Mouse (Mus musculus): ENCODE data around the gene Fdxr. TPM values are rescaled to one million over a fixed set of nuclear protein-coding genes. Genes with fewer than 3 reads are reported as not detected.

Gene Fdxr
- polyA plus RNA-seq, 1 experiment: 12.2 TPM

DNA sequence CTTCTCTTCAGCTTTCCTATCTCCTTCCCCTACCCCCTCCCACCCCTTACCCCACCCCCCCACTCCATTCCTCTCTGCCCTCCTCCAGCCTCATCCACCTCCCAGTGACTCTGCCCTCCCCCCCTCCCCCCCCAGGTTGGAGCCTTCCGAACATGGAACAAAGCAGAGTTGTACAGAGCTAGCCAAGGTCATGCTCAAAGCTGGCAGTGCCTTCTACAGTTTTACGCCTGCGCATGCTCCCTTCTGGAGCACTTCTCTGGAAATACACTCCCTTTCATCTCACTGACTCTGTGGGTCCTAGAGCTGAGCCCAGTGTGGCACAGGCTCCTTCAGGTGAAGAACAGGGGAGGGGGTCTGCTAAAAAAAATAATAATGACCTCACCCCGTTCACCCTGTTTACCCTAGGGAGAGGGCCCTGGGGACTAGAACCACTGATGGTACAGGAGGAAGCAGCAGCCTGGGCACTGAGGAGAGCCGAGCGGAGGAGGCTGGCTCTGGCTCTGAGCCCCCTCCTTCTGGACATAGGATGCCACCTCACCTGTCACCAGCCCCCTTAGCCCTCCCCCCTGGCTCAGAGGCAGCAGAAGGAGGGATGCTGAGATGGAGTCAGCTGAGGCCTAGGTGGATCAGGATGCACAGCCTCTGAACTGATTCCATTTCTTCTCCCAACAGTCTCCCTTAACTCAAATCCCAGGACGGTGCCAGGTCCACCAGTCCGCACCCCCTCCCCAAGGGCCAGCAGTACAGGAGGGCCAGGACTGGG, 6.1 kb upstream of the Fdxr start:
- TF ChIP-seq CTCF (IDR thresholded peaks at IDR 0.05; ENCODE audit: extremely low read depth, insufficient read length, insufficient replicate concordance, low read depth, low read length): no peak
- no peak for TF ChIP-seq POLR2A (IDR thresholded peaks at IDR 0.05; ENCODE audit: low read depth, low read length)
- no peaks in the 10 kb centered on the region for H3K36me3 ChIP-seq (ENCODE audit: control insufficient read depth, insufficient read depth, low read length)
- 0 out of 2 replicates have a peak, but pooled peaks cover 3% of the 10 kb centered on the region for H3K4me1 ChIP-seq (ENCODE audit: control insufficient read depth, insufficient read depth, insufficient read length, low read length)
- H3K27ac ChIP-seq (ENCODE audit: insufficient read depth, low read depth, low read length): no peak overlapping the region
- WGBS: 81% methylated on average over 8 of the region's 8 CpGs
- no peaks in the 10 kb centered on the region for H3K27me3 ChIP-seq (ENCODE audit: control insufficient read depth, insufficient read depth, low read length)
- H3K4me3 ChIP-seq (ENCODE audit: low read depth, low read length): no peak overlapping the region

GRCm38 (mm10) chr11:115282295-115282694, 5.4 kb upstream of the Fdxr start:
- Histone ChIP-seq H3K4me1 (ENCODE audit: control insufficient read depth, insufficient read depth, insufficient read length, low read length) (0 out of 2 replicates have a peak, but pooled peaks cover 3% of the 10 kb centered on the region), H3K36me3 (ENCODE audit: control insufficient read depth, insufficient read depth, low read length) (no peaks in the 10 kb centered on the region), H3K27ac (ENCODE audit: insufficient read depth, low read depth, low read length) (no peak overlapping the region), H3K4me3 (ENCODE audit: low read depth, low read length) (no peak overlapping the region), H3K27me3 (ENCODE audit: control insufficient read depth, insufficient read depth, low read length) (no peaks in the 10 kb centered on the region)
- TF ChIP-seq POLR2A (IDR thresholded peaks at IDR 0.05; ENCODE audit: low read depth, low read length) (no peak), CTCF (IDR thresholded peaks at IDR 0.05; ENCODE audit: extremely low read depth, insufficient read length, insufficient replicate concordance, low read depth, low read length) (no peak)
- 79% methylated on average over 8 of the region's 8 CpGs for WGBS

DNA sequence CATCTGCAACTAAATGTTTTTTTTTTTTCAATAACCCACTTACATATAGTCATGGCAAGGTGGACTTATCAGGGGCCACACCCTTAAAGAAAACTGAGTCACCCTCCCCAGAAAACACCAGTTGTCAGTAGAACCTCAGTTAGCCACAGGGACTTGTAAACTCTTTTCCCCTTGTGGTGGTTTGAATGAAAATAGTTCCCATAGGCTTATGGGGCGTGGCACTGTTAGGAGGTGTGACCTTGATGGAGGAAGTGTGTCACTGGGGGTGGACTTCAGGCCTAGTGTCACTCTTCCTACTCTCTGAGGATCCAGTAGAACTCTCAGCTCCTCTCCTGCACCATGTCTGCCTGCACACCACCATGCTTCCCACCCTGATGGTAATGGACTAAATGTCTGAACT, 2.9 kb upstream of the Fdxr start:
- H3K4me3 ChIP-seq (ENCODE audit: low read depth, low read length): no peak overlapping the region
- H3K27ac ChIP-seq (ENCODE audit: insufficient read depth, low read depth, low read length): no peak overlapping the region
- H3K27me3 ChIP-seq (ENCODE audit: control insufficient read depth, insufficient read depth, low read length): no peaks in the 10 kb centered on the region
- no peaks in the 10 kb centered on the region for H3K36me3 ChIP-seq (ENCODE audit: control insufficient read depth, insufficient read depth, low read length)
- WGBS: 77% methylated on average over 1 of the region's 1 CpGs
- TF ChIP-seq CTCF (IDR thresholded peaks at IDR 0.05; ENCODE audit: extremely low read depth, insufficient read length, insufficient replicate concordance, low read depth, low read length): no peak
- TF ChIP-seq POLR2A (IDR thresholded peaks at IDR 0.05; ENCODE audit: low read depth, low read length): no peak
- peaks cover 7% of the 10 kb centered on the region; the same call in 1 of the 2 replicates for H3K4me1 ChIP-seq (ENCODE audit: control insufficient read depth, insufficient read depth, insufficient read length, low read length)

GRCm38 (mm10) chr11:115278176-115278575, 1.3 kb upstream of the Fdxr start:
- Histone ChIP-seq H3K27ac (ENCODE audit: insufficient read depth, low read depth, low read length) (no peak overlapping the region), H3K4me3 (ENCODE audit: low read depth, low read length) (no peak overlapping the region), H3K27me3 (ENCODE audit: control insufficient read depth, insufficient read depth, low read length) (no peaks in the 10 kb centered on the region), H3K4me1 (ENCODE audit: control insufficient read depth, insufficient read depth, insufficient read length, low read length) (peaks cover 7% of the 10 kb centered on the region; the same call in 1 of the 2 replicates), H3K36me3 (ENCODE audit: control insufficient read depth, insufficient read depth, low read length) (no peaks in the 10 kb centered on the region)
- TF ChIP-seq CTCF (IDR thresholded peaks at IDR 0.05; ENCODE audit: extremely low read depth, insufficient read length, insufficient replicate concordance, low read depth, low read length) (no peak), POLR2A (IDR thresholded peaks at IDR 0.05; ENCODE audit: low read depth, low read length) (no peak)
- whole genome bisulfite sequencing: 59% methylated on average over 6 of the region's 6 CpGs

DNA sequence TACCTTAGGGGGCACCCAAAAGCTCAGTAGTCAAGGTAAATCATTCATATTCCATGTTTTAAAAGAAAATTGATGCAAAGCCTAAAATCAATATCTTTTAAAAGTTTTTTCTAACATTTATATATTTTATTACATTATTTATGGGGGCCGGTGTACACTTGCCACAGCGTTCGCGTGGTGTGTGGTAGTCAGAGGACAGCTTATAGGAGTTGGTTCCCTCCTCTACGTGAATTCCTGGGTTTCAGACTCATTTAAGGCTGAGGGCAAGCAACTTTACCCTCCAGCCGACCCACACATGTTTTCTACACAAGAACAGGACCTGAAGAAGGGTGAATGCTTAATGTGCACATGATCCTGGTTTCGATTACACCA, 740 bp upstream of the Fdxr start:
- 11% methylated on average over 7 of the region's 7 CpGs for WGBS
- H3K27ac ChIP-seq (ENCODE audit: insufficient read depth, low read depth, low read length): peak overlapping the region; percentile 97
- TF ChIP-seq CTCF (IDR thresholded peaks at IDR 0.05; ENCODE audit: extremely low read depth, insufficient read length, insufficient replicate concordance, low read depth, low read length): no peak
- TF ChIP-seq POLR2A (IDR thresholded peaks at IDR 0.05; ENCODE audit: low read depth, low read length): no peak

GRCm38 (mm10) chr11:115275954-115276353, 896 bp downstream of the Fdxr start:
- H3K27ac ChIP-seq (ENCODE audit: insufficient read depth, low read depth, low read length): no peak overlapping the region
- H3K4me3 ChIP-seq (ENCODE audit: low read depth, low read length): no peak overlapping the region
- H3K27me3 ChIP-seq (ENCODE audit: control insufficient read depth, insufficient read depth, low read length): no peaks in the 10 kb centered on the region
- WGBS: 64% methylated on average over 3 of the region's 3 CpGs
- peaks cover 7% of the 10 kb centered on the region; the same call in 1 of the 2 replicates for H3K4me1 ChIP-seq (ENCODE audit: control insufficient read depth, insufficient read depth, insufficient read length, low read length)
- H3K36me3 ChIP-seq (ENCODE audit: control insufficient read depth, insufficient read depth, low read length): no peaks in the 10 kb centered on the region
- no peak for TF ChIP-seq POLR2A (IDR thresholded peaks at IDR 0.05; ENCODE audit: low read depth, low read length)
- TF ChIP-seq CTCF (IDR thresholded peaks at IDR 0.05; ENCODE audit: extremely low read depth, insufficient read length, insufficient replicate concordance, low read depth, low read length): no peak

More for the DNA sequence above, 740 bp upstream of the Fdxr start:
- H3K36me3 ChIP-seq (ENCODE audit: control insufficient read depth, insufficient read depth, low read length): no peaks in the 10 kb centered on the region
- H3K4me1 ChIP-seq (ENCODE audit: control insufficient read depth, insufficient read depth, insufficient read length, low read length): peaks cover 7% of the 10 kb centered on the region; the same call in 1 of the 2 replicates
- no peaks in the 10 kb centered on the region for H3K27me3 ChIP-seq (ENCODE audit: control insufficient read depth, insufficient read depth, low read length)
- H3K4me3 ChIP-seq (ENCODE audit: low read depth, low read length): peak overlapping the region; percentile 85

GRCm38 (mm10) chr11:115275509-115275908, 1.3 kb downstream of the Fdxr start:
- Histone ChIP-seq H3K4me1 (ENCODE audit: control insufficient read depth, insufficient read depth, insufficient read length, low read length) (peaks cover 7% of the 10 kb centered on the region; the same call in 1 of the 2 replicates), H3K36me3 (ENCODE audit: control insufficient read depth, insufficient read depth, low read length) (no peaks in the 10 kb centered on the region), H3K27ac (ENCODE audit: insufficient read depth, low read depth, low read length) (no peak overlapping the region), H3K27me3 (ENCODE audit: control insufficient read depth, insufficient read depth, low read length) (no peaks in the 10 kb centered on the region), H3K4me3 (ENCODE audit: low read depth, low read length) (no peak overlapping the region)
- 46% methylated on average over 6 of the region's 6 CpGs for WGBS
- TF ChIP-seq CTCF (IDR thresholded peaks at IDR 0.05; ENCODE audit: extremely low read depth, insufficient read length, insufficient replicate concordance, low read depth, low read length) (no peak), POLR2A (IDR thresholded peaks at IDR 0.05; ENCODE audit: low read depth, low read length) (no peak)

All from small intestine, adult 2 months (tissue).